Mouse (Mus musculus) cerebellum, postnatal 14 days (tissue): ENCODE data around the gene Nkrf.

ENCODE experiments used
- DNase-seq, 2 experiments: peaks; one replicate each; pipeline ENCODE4 v3.0.0; 2021; ENCODE audit warnings: mixed read lengths in 2 of 2

The Nkrf gene

GRCm38 (mm10) chrX:36902321-36903114 is at the start of gene Nkrf:
Nkrf (minus strand) TSS chrX:36902899.
- DNase-seq = peak; percentile 57 to 64

- no peak for DNase-seq
These were observed 38.4 kb upstream of the Nkrf start for GRCm38 (mm10) chrX:36941106-36941505.

- DNase-seq = peak; percentile 17 to 22
These were observed 37.2 kb upstream of the Nkrf start for GRCm38 (mm10) chrX:36939806-36940413.

- DNase-seq = no peak
These were observed 32.7 kb upstream of the Nkrf start for GRCm38 (mm10) chrX:36935326-36935966.

- DNase-seq = no peak
These were observed 27.9 kb upstream of the Nkrf start for GRCm38 (mm10) chrX:36930574-36930973.

GRCm38 (mm10) chrX:36929694-36930093 is 27.0 kb upstream of the Nkrf start:
- DNase-seq = no peak

GRCm38 (mm10) chrX:36928791-36929190 is 26.1 kb upstream of the Nkrf start:
- no peak for DNase-seq

- no peak for DNase-seq
These were observed 18.6 kb upstream of the Nkrf start for GRCm38 (mm10) chrX:36921346-36921745.

- DNase-seq = no peak
These were observed 15.1 kb upstream of the Nkrf start for GRCm38 (mm10) chrX:36917749-36918148.

GRCm38 (mm10) chrX:36911343-36911742 is 8.6 kb upstream of the Nkrf start:
- peak; percentile 65 to 76 for DNase-seq

GRCm38 (mm10) chrX:36906539-36906938 is 3.8 kb upstream of the Nkrf start:
- peak; percentile 7 to 9 for DNase-seq

- DNase-seq = peak; percentile 93 to 95
These were observed 543 bp upstream of the Nkrf start for GRCm38 (mm10) chrX:36903115-36903768.

- no peak for DNase-seq
These were observed 1.0 kb downstream of the Nkrf start for GRCm38 (mm10) chrX:36901655-36902054.

- peak in 1 of 2 experiments; percentile 44 for DNase-seq
These were observed 3.8 kb downstream of the Nkrf start for GRCm38 (mm10) chrX:36898931-36899330.

- peak in 1 of 2 experiments; percentile 34 for DNase-seq
These were observed 18.0 kb downstream of the Nkrf start for GRCm38 (mm10) chrX:36884719-36885118.

- no peak for DNase-seq
These were observed 28.0 kb downstream of the Nkrf start for GRCm38 (mm10) chrX:36874704-36875128.

GRCm38 (mm10) chrX:36874178-36874696 is 28.5 kb downstream of the Nkrf start:
- DNase-seq = peak; percentile 91 to 95

GRCm38 (mm10) chrX:36873765-36874164 is 28.9 kb downstream of the Nkrf start, which contains the start of the genes Ube2a and C330007P06Rik:
Ube2a (plus strand) TSS chrX:36873900.
C330007P06Rik (minus strand) TSS chrX:36874111.
- no peak for DNase-seq

GRCm38 (mm10) chrX:36870372-36870771 is 32.3 kb downstream of the Nkrf start:
- no peak for DNase-seq

- DNase-seq = peak in 1 of 2 experiments; percentile 1
These were observed 37.9 kb downstream of the Nkrf start for GRCm38 (mm10) chrX:36864609-36865328.

GRCm38 (mm10) chrX:36863766-36864608 is 38.7 kb downstream of the Nkrf start:
- DNase-seq = peak; percentile 85 to 86
